Mouse (Mus musculus) thymus, adult 2 months (tissue): ENCODE measurements around the gene Sgms1. TPM values are rescaled to one million over a fixed set of nuclear protein-coding genes. Genes with fewer than 3 reads are reported as not detected.

ENCODE experiments used
- DNase-seq: peaks from one replicate; pipeline ENCODE4 v3.0.0; 2021
- H3K27ac ChIP-seq: fragments of 200-500 bp; 2 replicates; pipeline ENCODE4 v1.5.1; 2012; ENCODE audit warnings: low read length, control low read depth; ENCODE audit not compliant: control insufficient read depth, insufficient read depth
- H3K27me3 ChIP-seq: fragments of 200-500 bp; 2 replicates; pipeline ENCODE4 v1.6.1; 2012; ENCODE audit warnings: mild to moderate bottlenecking, low read length, moderate library complexity, mixed read lengths; ENCODE audit not compliant: control insufficient read depth, insufficient read depth
- H3K36me3 ChIP-seq: fragments of 200-500 bp; 2 replicates; pipeline ENCODE4 v1.6.1; 2012; ENCODE audit warnings: mild to moderate bottlenecking, low read length, moderate library complexity; ENCODE audit not compliant: control insufficient read depth, insufficient read depth
- H3K4me1 ChIP-seq: fragments of 200-500 bp; replicated peaks from 2 replicates; pipeline ENCODE4 v1.6.1; 2012; ENCODE audit warnings: low read length; ENCODE audit not compliant: control insufficient read depth, insufficient read depth
- H3K4me3 ChIP-seq: fragments of 200-500 bp; 2 replicates; pipeline ENCODE4 v1.5.1; 2012; ENCODE audit warnings: mild to moderate bottlenecking, low read length, control low read depth, moderate library complexity; ENCODE audit not compliant: control insufficient read depth, insufficient read depth
- CTCF ChIP-seq: fragments of 200-500 bp; IDR thresholded peaks from 2 replicates; pipeline ENCODE4 v1.5.1; 2012; ENCODE audit warnings: mild to moderate bottlenecking, control low read depth, low read length, moderate library complexity, borderline replicate concordance; ENCODE audit not compliant: control insufficient read depth, poor library complexity, insufficient read depth; ENCODE audit errors: extremely low read depth
- POLR2A ChIP-seq: fragments of 200-500 bp; IDR thresholded peaks from 2 replicates; pipeline ENCODE4 v1.6.1; 2012; ENCODE audit warnings: mild to moderate bottlenecking, low read length, control low read depth, moderate library complexity; ENCODE audit not compliant: control insufficient read depth, poor library complexity, insufficient read depth; ENCODE audit errors: extremely low read depth
- WGBS: fragments of 180-500 bp; shearing (Covaris S2); methylation state at CpG from one replicate; pipeline ENCODE4 v1.1.7; 2018; 5-methylcytosine and 5-hydroxymethylcytosine counted together
- polyA plus RNA-seq: library from polyadenylated mRNA; depleted of rRNA; stranded (reverse); fragments of >200 nt; gene quantifications from 2 replicates; pipeline ENCODE4 v1.2.3, GENCODE M21; 2012

Gene Sgms1
- polyA plus RNA-seq, 1 experiment = 7.4 TPM

DNA sequence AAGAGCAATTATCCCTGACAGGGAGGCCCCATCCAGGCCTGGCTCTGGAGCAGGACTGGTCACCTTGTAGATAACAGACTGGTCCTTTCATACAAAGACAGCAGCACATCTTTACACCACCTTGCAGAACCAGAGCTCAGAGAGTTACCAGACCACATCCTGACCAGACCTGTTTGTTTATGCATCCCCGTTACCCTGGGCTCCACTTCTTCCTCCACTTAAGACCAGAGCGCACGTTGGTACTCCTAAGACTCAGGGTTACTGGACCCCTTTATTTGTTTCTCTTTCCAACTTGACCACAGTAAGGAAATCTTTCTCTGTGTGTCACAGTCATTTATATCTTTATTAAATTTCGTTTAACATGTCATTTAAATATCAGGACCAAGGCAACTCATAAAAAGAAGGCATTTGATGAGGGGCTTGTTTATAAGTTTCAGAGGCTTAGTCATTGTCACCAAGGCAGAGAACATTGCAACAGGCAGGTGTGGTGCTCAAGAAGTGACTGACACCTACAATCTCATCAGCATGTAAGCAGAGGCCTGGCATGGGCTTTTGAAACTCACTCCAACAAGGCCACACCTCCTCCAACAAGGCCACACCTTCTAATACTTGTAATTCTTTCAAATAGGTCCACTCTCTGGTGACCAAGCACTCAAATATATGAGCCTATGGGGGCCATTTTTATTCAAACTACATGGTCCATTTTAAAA, 132.7 kb downstream of the Sgms1 start:
- no peak overlapping the region for H3K4me3 ChIP-seq
- no peak overlapping the region for H3K27ac ChIP-seq
- TF ChIP-seq POLR2A = no peak
- TF ChIP-seq CTCF = no peak
- no peaks in the 10 kb centered on the region for H3K36me3 ChIP-seq
- H3K27me3 ChIP-seq = no peaks in the 10 kb centered on the region
- WGBS = 46% methylated on average over 4 of the region's 4 CpGs
- DNase-seq = no peak
- peaks cover 30% of the 10 kb centered on the region for H3K4me1 ChIP-seq

DNA sequence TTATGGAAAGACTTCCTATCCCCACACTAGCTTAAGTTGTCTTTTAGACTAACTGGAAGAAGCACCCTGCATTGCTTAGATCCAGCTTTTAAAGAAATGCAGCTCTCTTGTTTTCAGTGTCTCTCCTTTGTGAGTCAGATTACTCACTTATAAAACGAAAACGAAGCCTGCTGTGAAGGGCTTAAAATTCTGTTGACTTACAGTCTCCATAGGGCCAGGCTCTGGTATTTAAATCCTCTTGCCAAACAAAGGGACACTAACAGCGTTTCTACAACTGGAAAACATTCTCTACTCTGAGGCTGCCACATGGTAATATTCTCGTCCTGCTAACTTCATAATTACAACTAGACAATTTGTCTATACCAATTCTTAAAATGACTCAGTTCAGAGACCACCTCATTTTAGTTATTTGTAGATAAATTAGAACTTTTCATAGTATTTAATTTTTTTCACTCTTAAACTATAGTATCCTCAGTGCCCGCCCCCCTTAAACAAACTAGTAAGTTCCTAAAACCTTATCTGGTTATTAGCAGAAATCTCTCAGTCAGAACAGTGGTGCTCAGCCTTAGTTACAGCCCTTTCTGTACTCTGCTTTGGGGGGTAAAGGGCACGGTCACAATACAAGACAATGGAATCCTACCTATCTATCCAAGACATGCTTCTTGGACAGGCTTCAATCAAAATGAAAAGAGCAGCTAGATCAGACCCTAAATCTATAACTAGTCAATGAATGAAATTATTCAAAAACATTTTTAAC, 133.9 kb downstream of the Sgms1 start:
- Histone ChIP-seq H3K27ac (no peak overlapping the region), H3K36me3 (no peaks in the 10 kb centered on the region), H3K27me3 (no peaks in the 10 kb centered on the region), H3K4me1 (peaks cover 29% of the 10 kb centered on the region), H3K4me3 (no peak overlapping the region)
- no peak for DNase-seq
- TF ChIP-seq CTCF (no peak), POLR2A (no peak)
- whole genome bisulfite sequencing = 84% methylated on average over 6 of the region's 6 CpGs

DNA sequence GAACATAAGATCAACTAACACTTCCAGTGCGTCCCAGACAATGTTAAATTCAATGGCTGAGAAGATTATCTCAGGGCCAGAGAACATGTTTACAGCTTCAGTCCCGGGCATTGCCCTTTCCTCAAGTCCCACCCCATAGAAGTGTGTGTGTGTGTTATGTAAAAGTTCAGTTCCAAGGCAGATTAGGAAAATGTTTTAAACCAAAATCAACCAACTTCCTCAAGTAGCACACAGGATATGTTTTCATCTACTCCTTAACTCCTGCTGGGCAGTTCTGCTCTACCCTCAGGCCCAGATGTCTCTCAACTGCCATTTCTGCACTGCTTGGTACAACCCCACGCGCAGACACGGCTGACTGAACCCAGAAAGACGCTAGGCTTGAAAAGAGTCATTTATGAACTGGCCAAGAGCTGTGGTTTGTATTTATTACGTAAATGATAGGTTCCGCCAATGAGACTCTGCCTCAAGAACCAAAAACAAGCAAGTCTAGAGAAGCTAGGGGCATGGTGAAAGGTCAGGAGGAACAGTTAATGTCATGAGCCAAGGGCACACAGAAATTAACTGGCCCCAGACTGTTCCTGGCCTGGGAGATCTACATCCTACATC, 134.7 kb downstream of the Sgms1 start:
- Histone ChIP-seq H3K27me3 (no peaks in the 10 kb centered on the region), H3K4me1 (peaks cover 27% of the 10 kb centered on the region), H3K4me3 (no peak overlapping the region), H3K36me3 (no peaks in the 10 kb centered on the region), H3K27ac (no peak overlapping the region)
- no peak for TF ChIP-seq POLR2A
- TF ChIP-seq CTCF = no peak
- WGBS = 31% methylated on average over 8 of the region's 8 CpGs
- DNase-seq = no peak

DNA sequence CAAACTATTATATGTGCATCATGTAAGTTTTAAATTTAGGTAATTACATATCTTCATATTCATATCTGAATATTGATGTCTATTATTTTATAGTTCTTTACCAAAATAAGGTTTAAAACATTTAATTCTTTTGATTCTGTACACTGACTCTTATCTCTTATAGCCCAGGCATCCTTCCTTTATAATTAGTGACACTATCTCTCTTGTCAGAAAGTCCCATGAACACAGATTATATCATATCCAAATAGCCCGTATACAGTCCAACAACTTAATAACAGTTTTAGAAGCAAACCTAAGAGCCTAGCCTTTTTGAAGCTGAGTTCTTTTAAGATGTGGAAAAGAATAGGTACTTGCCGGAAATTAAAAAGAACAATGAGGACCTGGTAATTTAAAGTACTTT, 135.3 kb downstream of the Sgms1 start:
- TF ChIP-seq POLR2A (no peak), CTCF (no peak)
- no peak overlapping the region for H3K27ac ChIP-seq
- no peak for DNase-seq
- peaks cover 27% of the 10 kb centered on the region for H3K4me1 ChIP-seq
- no peaks in the 10 kb centered on the region for H3K36me3 ChIP-seq
- no peaks in the 10 kb centered on the region for H3K27me3 ChIP-seq
- WGBS = 46% methylated on average over 2 of the region's 2 CpGs
- no peak overlapping the region for H3K4me3 ChIP-seq

DNA sequence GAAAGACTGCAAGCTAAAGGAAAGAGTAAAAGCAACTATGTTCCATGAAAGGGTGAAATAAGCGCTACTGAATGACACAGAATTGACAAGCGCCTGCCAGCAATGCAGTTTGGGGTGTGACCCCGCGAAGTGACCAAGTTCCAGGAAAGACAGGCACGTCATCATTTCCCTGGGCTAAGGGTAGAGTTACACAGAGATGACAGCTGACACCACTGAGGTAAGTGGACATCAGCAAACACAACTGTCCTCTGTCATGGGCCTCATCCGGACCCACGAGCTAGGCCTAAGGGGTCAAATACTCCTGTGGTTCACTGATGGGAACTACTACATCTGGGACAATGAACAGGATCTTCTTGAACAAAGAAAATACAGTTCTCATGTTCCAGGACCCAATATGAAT, 136.5 kb downstream of the Sgms1 start:
- 97% methylated on average over 7 of the region's 7 CpGs for WGBS
- Histone ChIP-seq H3K27me3 (no peaks in the 10 kb centered on the region), H3K36me3 (no peaks in the 10 kb centered on the region), H3K4me1 (peaks cover 23% of the 10 kb centered on the region), H3K4me3 (no peak overlapping the region), H3K27ac (no peak overlapping the region)
- DNase-seq = no peak
- no peak for TF ChIP-seq POLR2A
- no peak for TF ChIP-seq CTCF

DNA sequence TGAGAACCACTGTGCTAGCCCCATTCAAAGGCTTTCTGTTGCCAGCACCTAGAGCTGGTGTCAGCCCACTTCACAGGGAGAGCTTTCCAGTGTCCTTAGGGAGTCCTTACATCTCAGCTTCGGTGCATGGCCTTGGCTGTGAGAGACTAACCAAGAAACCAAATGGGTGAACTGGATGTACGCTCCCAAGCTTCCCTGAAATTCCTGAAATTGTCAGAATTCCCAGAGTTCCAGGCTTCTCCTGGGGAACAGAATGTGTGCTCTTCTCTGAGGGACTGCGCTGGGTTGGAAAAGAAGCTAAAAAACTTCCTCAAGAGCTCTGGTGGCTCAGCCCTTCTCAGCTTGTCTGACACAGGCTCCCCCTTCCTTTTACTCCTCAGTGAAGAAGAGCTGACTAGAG, 137.1 kb downstream of the Sgms1 start:
- Histone ChIP-seq H3K27me3 (no peaks in the 10 kb centered on the region), H3K4me3 (no peak overlapping the region), H3K4me1 (peaks cover 23% of the 10 kb centered on the region), H3K36me3 (no peaks in the 10 kb centered on the region), H3K27ac (no peak overlapping the region)
- no peak for DNase-seq
- 97% methylated on average over 3 of the region's 3 CpGs for WGBS
- no peak for TF ChIP-seq CTCF
- no peak for TF ChIP-seq POLR2A
